Mouse (Mus musculus): ENCODE measurements around the gene Sftpa1.

DNA sequence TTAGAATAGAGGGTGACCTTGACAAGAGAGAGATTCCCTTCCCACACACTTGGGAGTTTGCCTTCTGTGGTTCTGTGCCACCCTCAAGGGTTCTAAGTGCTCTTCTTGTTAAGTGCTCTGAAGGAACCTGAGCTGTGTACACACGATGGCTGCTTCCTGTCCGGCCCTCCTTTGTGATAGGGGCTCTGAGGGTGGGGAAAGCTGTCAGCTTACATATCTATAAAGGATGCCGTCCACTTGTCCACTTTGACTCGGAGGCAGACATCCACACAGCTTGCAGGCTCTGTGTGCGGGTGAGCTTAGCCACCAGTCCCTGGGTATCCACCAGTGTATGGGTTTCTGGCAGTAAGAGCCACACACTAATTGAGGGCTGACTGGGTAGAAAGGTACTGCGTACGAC, at the start of gene Sftpa1:
- TF ChIP-seq HCFC1 (IDR thresholded peaks at IDR 0.05; ENCODE audit: borderline replicate concordance, insufficient read depth, low read length) (no peak), CHD2 (IDR thresholded peaks at IDR 0.05; ENCODE audit: low read depth, low read length) (no peak)

Data from ES-E14 (cell line).